Mouse (Mus musculus): ENCODE results near the gene Tmbim4.
"Not testable (repeated sequence)": the region's sequence is repeated elsewhere in the genome, so short reads cannot be mapped to it uniquely, and the experiment has no call there.

Gene Tmbim4

GRCm38 (mm10) chr10:120193255-120193654 is 8.1 kb upstream of the Tmbim4 start:
- DNase-seq (ENCODE audit: extremely low spot score, low read depth, low spot score) = no peak

- no peak for DNase-seq (ENCODE audit: extremely low spot score, low read depth, low spot score)
These were observed 4.1 kb upstream of the Tmbim4 start for GRCm38 (mm10) chr10:120197061-120197835.

GRCm38 (mm10) chr10:120201961-120202402 is 592 bp downstream of the Tmbim4 start, which contains the start of gene Irak3:
TSS of gene Irak3 (minus strand) at chr10:120202130.
- DNase-seq (ENCODE audit: extremely low spot score, low read depth, low spot score) = peak; percentile 81

GRCm38 (mm10) chr10:120202467-120203250 is 1.3 kb downstream of the Tmbim4 start:
- no peak for DNase-seq (ENCODE audit: extremely low spot score, low read depth, low spot score)

- DNase-seq (ENCODE audit: extremely low spot score, low read depth, low spot score) = no peak
These were observed 3.3 kb downstream of the Tmbim4 start for GRCm38 (mm10) chr10:120204591-120205210.

GRCm38 (mm10) chr10:120208015-120208414 is 6.6 kb downstream of the Tmbim4 start:
- DNase-seq (ENCODE audit: extremely low spot score, low read depth, low spot score) = no peak

- peak; percentile 47 for DNase-seq (ENCODE audit: extremely low spot score, low read depth, low spot score)
These were observed 7.5 kb downstream of the Tmbim4 start for GRCm38 (mm10) chr10:120208575-120209538.

- no peak for DNase-seq (ENCODE audit: extremely low spot score, low read depth, low spot score)
These were observed 8.1 kb downstream of the Tmbim4 start for GRCm38 (mm10) chr10:120209539-120209925.

GRCm38 (mm10) chr10:120210096-120210495 is 8.7 kb downstream of the Tmbim4 start:
- no peak for DNase-seq (ENCODE audit: extremely low spot score, low read depth, low spot score)

GRCm38 (mm10) chr10:120217099-120217498 is 15.7 kb downstream of the Tmbim4 start:
- not testable (repeated sequence) for DNase-seq (ENCODE audit: extremely low spot score, low read depth, low spot score)

- no peak for DNase-seq (ENCODE audit: extremely low spot score, low read depth, low spot score)
These were observed 17.6 kb downstream of the Tmbim4 start for GRCm38 (mm10) chr10:120218996-120219395.

GRCm38 (mm10) chr10:120219578-120220359 is 18.4 kb downstream of the Tmbim4 start:
- no peak for DNase-seq (ENCODE audit: extremely low spot score, low read depth, low spot score)

- no peak for DNase-seq (ENCODE audit: extremely low spot score, low read depth, low spot score)
These were observed 19.4 kb downstream of the Tmbim4 start for GRCm38 (mm10) chr10:120220776-120221175.

- no peak for DNase-seq (ENCODE audit: extremely low spot score, low read depth, low spot score)
These were observed 25.7 kb downstream of the Tmbim4 start, which contains the start of gene Llph for GRCm38 (mm10) chr10:120226871-120227661. TSS of gene Llph (plus strand) at chr10:120227070.

GRCm38 (mm10) chr10:120231718-120232117 is 30.3 kb downstream of the Tmbim4 start:
- DNase-seq (ENCODE audit: extremely low spot score, low read depth, low spot score) = no peak

GRCm38 (mm10) chr10:120233655-120234367 is 32.4 kb downstream of the Tmbim4 start:
- DNase-seq (ENCODE audit: extremely low spot score, low read depth, low spot score) = no peak

- no peak for DNase-seq (ENCODE audit: extremely low spot score, low read depth, low spot score)
These were observed 35.5 kb downstream of the Tmbim4 start for GRCm38 (mm10) chr10:120236855-120237254.

- DNase-seq (ENCODE audit: extremely low spot score, low read depth, low spot score) = no peak
These were observed 36.9 kb downstream of the Tmbim4 start for GRCm38 (mm10) chr10:120238241-120238640.
